Mouse (Mus musculus): ENCODE measurements around the gene Krt80. TPM values are rescaled to one million over a fixed set of nuclear protein-coding genes. Genes with fewer than 3 reads are reported as not detected.

Krt80 gene
- polyA plus RNA-seq, 1 experiment = 0.63 TPM

DNA sequence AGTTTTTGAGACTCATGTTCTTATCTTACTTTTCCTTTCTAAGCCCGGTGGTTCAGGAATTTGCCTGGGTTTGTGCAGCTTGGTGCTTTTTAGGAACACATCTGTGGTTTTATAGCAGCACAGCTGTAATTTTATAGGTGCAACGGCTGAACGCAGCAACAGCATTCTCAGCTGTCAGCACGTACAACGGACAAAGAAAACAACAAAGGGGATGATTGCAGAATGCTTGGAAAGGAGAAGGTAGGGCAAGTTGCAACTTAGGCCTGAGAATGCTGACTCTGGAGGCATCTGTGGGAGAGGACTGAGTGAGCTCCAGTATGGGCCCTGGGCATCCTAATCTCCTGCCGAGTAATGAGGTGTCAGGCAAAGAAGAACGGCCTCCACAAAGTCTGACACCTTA, 26.5 kb upstream of the Krt80 start:
- Histone ChIP-seq H3K9me3 (peaks cover 13% of the 10 kb centered on the region), H3K27me3 (replicated peaks) (peaks cover 64% of the 10 kb centered on the region), H3K4me1 (peaks cover 9% of the 10 kb centered on the region), H3K4me3 (replicated peaks) (no peak overlapping the region), H3K36me3 (replicated peaks; ENCODE audit: low read length) (no peaks in the 10 kb centered on the region)
- TF ChIP-seq GATA1 (IDR thresholded peaks at IDR 0.05; ENCODE audit: borderline replicate concordance, low read length) = no peak
- no peak for TF ChIP-seq FLI1 (IDR thresholded peaks at IDR 0.05; ENCODE audit: low read length)

DNA sequence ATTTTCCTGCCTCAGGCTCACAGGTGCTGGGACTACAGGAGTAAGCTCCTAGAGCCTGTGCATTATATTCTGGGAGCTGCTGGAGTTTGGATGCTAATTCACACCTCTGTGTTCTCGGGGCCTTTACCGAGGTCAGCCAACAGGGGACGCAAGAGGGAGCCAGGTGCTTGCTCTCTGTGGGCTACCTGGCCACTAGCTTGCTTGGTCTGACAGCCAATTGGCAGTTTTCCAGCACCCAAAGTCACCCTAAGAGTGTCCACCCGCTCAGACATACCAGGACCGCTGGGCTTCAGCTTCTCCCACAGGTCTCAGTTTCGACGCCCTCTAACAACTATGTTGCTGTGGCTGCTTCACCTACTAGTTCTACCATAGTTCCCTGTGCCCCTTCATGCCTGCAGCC, 24.9 kb upstream of the Krt80 start:
- TF ChIP-seq FLI1 (IDR thresholded peaks at IDR 0.05; ENCODE audit: low read length) (no peak), GATA1 (IDR thresholded peaks at IDR 0.05; ENCODE audit: borderline replicate concordance, low read length) (no peak)
- peaks cover 65% of the 10 kb centered on the region for H3K27me3 ChIP-seq (replicated peaks)
- H3K36me3 ChIP-seq (replicated peaks; ENCODE audit: low read length) = no peaks in the 10 kb centered on the region

DNA sequence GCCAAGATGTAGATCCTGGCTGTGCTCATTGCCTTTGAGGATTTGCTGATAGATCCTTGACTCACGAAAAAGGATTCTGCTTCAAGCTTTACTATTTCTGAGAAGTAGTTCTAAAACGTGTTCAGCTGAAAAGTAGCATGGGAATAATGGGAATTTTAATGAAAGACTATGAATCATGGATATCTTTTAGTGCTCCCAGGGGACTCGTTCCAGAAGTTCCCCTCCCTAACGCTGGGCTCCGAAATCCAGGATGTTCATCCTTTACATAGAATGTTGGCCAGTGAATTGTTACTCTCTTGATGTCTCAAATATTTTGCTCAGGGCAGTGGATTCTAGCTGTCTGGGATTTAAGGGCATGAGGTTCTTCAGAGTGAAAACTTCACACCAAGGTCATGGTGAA, 22.3 kb upstream of the Krt80 start:
- Histone ChIP-seq H3K4me1 (peaks cover 28% of the 10 kb centered on the region), H3K27me3 (replicated peaks) (peaks cover 79% of the 10 kb centered on the region), H3K4me3 (replicated peaks) (no peak overlapping the region), H3K36me3 (replicated peaks; ENCODE audit: low read length) (no peaks in the 10 kb centered on the region), H3K9me3 (peaks cover 14% of the 10 kb centered on the region)
- TF ChIP-seq FLI1 (IDR thresholded peaks at IDR 0.05; ENCODE audit: low read length) (no peak), GATA1 (IDR thresholded peaks at IDR 0.05; ENCODE audit: borderline replicate concordance, low read length) (no peak)

More for the DNA sequence above, 24.9 kb upstream of the Krt80 start:
- Histone ChIP-seq H3K4me3 (replicated peaks) (no peak overlapping the region), H3K9me3 (peaks cover 14% of the 10 kb centered on the region), H3K4me1 (peaks cover 9% of the 10 kb centered on the region)

DNA sequence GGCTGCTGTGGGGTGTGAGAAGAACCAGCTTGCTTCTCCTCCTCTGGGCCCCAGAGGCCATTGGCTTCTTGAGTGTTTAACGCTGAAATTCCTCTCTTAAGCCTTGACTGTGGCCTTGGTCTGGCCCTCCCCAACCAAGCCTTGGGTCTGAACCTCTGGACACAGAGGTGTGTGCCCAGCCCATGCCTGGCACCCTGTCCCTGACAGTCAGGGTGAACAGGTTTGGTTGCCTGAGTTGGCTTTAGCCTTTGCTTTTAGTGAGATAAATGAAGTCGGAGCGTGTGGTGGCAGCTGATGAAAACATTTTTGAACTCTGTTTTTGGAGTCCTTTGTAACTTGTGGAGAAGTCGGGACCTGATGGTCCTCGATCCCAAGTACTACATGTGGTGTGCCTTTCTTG, 20.2 kb upstream of the Krt80 start:
- TF ChIP-seq FLI1 (IDR thresholded peaks at IDR 0.05; ENCODE audit: low read length) = no peak
- no peak for TF ChIP-seq GATA1 (IDR thresholded peaks at IDR 0.05; ENCODE audit: borderline replicate concordance, low read length)
- Histone ChIP-seq H3K36me3 (replicated peaks; ENCODE audit: low read length) (no peaks in the 10 kb centered on the region), H3K27me3 (replicated peaks) (peaks cover 83% of the 10 kb centered on the region), H3K4me1 (peaks cover 39% of the 10 kb centered on the region), H3K4me3 (replicated peaks) (no peak overlapping the region), H3K9me3 (peaks cover 14% of the 10 kb centered on the region)

DNA sequence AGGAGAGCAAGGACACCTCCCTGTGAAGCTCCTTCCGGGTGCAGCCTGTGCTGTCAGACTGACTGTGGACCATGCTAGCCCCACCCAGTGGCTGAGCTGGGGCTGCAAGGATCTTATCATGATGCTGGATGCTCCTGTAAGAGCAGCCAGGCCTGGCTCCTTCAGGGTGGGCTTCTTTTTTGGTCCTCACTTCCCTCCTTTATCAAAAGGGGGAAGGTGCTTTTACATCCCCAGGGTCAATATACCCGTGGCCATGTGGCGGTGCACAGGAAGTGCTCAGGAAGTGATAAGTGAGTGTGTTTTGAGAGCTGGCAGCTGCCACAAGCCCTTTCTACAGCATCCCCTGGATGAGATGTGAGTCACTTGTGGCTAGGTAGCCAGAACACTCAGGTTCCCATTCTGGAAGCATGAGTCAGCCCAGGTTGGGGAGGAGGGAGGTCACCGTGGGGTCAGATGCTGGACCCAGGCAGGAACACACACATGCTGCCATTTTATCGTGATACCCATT, 18.1 kb upstream of the Krt80 start:
- peaks cover 13% of the 10 kb centered on the region for H3K9me3 ChIP-seq
- TF ChIP-seq GATA1 (IDR thresholded peaks at IDR 0.05; ENCODE audit: borderline replicate concordance, low read length) = no peak
- TF ChIP-seq FLI1 (IDR thresholded peaks at IDR 0.05; ENCODE audit: low read length) = no peak
- H3K36me3 ChIP-seq (replicated peaks; ENCODE audit: low read length) = no peaks in the 10 kb centered on the region
- H3K27me3 ChIP-seq (replicated peaks) = peaks cover 90% of the 10 kb centered on the region
- H3K4me3 ChIP-seq (replicated peaks) = peak overlapping the region; percentile 54
- H3K4me1 ChIP-seq = peaks cover 54% of the 10 kb centered on the region

DNA sequence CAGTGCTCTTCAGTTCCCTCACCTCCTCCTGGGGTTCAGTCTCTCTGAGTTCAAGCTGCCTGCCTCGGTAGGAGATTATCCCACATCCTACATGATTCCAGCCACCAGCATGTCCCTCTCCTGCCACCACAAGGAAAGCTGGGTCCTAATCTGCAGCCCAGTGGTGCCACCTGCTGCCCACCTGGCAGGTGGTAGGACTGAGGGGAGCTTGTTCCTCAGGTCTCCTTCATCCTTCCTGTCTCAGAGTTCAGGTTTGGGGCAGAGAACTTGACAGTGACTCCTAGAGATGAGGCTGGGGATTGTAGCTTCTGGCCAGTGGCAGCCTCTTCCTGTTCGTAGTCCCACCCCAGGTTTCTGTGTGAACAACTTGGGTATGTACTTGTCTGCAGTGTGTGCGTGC, 17.2 kb upstream of the Krt80 start:
- Histone ChIP-seq H3K4me3 (replicated peaks) (no peak overlapping the region), H3K4me1 (peaks cover 54% of the 10 kb centered on the region), H3K9me3 (peaks cover 6% of the 10 kb centered on the region; the same call in 1 of the 2 replicates), H3K36me3 (replicated peaks; ENCODE audit: low read length) (no peaks in the 10 kb centered on the region), H3K27me3 (replicated peaks) (peaks cover 91% of the 10 kb centered on the region)
- no peak for TF ChIP-seq GATA1 (IDR thresholded peaks at IDR 0.05; ENCODE audit: borderline replicate concordance, low read length)
- no peak for TF ChIP-seq FLI1 (IDR thresholded peaks at IDR 0.05; ENCODE audit: low read length)

DNA sequence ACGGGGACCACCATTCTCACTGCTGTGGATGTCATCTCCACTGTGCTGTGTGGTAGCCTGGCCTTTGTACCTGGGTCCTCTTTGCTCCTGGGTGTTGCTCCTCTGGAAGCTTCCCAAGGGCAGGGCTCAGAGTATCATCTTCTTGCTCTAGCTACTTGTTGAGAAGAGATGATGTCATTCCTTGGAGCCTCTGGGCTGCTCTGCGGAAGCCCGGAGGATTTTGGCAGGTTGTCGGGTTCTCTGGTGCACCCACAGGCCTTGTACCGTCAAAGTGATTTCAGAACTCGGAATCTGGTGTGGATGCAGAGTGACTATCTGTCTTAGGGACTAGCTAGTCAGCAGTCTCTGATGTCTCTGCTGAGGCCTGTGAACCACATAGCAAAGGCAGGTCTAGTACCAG, 15.1 kb upstream of the Krt80 start:
- Histone ChIP-seq H3K4me3 (replicated peaks) (no peak overlapping the region), H3K27me3 (replicated peaks) (peaks cover 96% of the 10 kb centered on the region), H3K4me1 (peaks cover 62% of the 10 kb centered on the region), H3K36me3 (replicated peaks; ENCODE audit: low read length) (no peaks in the 10 kb centered on the region), H3K9me3 (no peaks in the 10 kb centered on the region)
- TF ChIP-seq FLI1 (IDR thresholded peaks at IDR 0.05; ENCODE audit: low read length) = no peak
- TF ChIP-seq GATA1 (IDR thresholded peaks at IDR 0.05; ENCODE audit: borderline replicate concordance, low read length) = no peak

DNA sequence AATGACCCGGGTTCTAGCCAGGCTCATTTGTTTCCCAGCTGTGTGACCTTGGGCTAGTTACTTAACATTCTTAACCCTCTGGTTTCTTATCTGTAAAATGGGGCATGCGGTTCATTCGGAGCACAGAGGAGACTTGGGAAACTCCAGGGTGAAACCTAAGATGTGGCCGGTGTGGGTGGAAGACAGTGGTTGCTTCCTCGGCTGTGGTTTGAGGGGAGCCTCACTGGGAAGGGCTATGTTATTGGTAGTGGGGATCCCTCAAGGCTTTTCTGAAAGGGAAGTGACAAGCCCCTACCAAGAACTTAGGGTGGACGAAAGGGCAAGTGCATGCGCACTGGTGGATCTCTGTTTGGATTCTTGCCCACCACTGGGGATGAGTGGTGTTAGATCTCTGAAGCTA, 14.6 kb upstream of the Krt80 start:
- peaks cover 96% of the 10 kb centered on the region for H3K27me3 ChIP-seq (replicated peaks)
- no peak overlapping the region for H3K4me3 ChIP-seq (replicated peaks)
- no peak for TF ChIP-seq FLI1 (IDR thresholded peaks at IDR 0.05; ENCODE audit: low read length)
- TF ChIP-seq GATA1 (IDR thresholded peaks at IDR 0.05; ENCODE audit: borderline replicate concordance, low read length) = no peak
- H3K4me1 ChIP-seq = peaks cover 67% of the 10 kb centered on the region
- H3K36me3 ChIP-seq (replicated peaks; ENCODE audit: low read length) = no peaks in the 10 kb centered on the region
- no peaks in the 10 kb centered on the region for H3K9me3 ChIP-seq

DNA sequence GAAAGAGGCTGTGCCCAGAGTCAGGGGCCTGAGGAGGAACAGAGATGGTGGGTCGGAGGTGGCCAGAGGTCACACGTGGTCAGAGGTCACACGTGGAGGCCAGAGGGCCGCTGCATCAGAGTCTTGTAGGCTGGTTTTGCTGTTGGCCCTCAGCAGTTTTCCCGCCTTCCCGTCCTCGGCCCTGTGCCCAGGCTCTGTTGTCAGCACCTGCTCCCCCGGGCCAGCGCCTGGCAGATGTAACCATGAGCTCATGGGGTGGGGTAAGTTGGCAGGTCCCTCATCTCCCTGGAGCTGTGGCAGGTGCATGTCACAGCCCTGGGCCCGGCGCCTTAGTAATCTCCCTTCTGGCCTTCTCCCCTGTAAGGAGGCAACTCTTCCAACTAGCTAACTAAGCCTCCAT, 12.8 kb upstream of the Krt80 start:
- Histone ChIP-seq H3K4me3 (replicated peaks) (no peak overlapping the region), H3K4me1 (peaks cover 69% of the 10 kb centered on the region), H3K9me3 (no peaks in the 10 kb centered on the region), H3K36me3 (replicated peaks; ENCODE audit: low read length) (no peaks in the 10 kb centered on the region), H3K27me3 (replicated peaks) (peaks cover 95% of the 10 kb centered on the region)
- no peak for TF ChIP-seq FLI1 (IDR thresholded peaks at IDR 0.05; ENCODE audit: low read length)
- TF ChIP-seq GATA1 (IDR thresholded peaks at IDR 0.05; ENCODE audit: borderline replicate concordance, low read length) = no peak

DNA sequence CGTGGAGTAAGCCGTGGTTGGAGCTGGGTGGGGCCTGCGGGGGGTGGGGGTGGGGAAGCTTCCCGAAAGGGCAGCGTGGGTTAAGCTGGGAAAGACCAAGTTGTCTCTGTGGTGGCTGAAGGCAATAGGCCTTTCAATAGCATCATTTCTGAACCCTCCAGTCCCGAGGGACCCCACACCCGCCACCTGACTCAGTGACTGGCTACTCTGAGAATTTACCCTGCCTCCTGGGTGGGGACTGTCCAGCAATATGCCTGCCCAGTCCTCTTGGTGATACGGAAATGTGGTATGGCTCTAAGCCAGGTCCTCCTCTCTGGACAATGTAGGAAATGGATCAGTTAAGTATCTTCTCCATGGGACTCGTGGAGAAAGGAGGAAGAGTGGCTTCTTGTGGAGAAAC, 11.8 kb upstream of the Krt80 start:
- TF ChIP-seq FLI1 (IDR thresholded peaks at IDR 0.05; ENCODE audit: low read length) (no peak), GATA1 (IDR thresholded peaks at IDR 0.05; ENCODE audit: borderline replicate concordance, low read length) (no peak)
- Histone ChIP-seq H3K4me1 (peaks cover 69% of the 10 kb centered on the region), H3K4me3 (replicated peaks) (no peak overlapping the region), H3K9me3 (no peaks in the 10 kb centered on the region), H3K36me3 (replicated peaks; ENCODE audit: low read length) (no peaks in the 10 kb centered on the region), H3K27me3 (replicated peaks) (peaks cover 96% of the 10 kb centered on the region)

DNA sequence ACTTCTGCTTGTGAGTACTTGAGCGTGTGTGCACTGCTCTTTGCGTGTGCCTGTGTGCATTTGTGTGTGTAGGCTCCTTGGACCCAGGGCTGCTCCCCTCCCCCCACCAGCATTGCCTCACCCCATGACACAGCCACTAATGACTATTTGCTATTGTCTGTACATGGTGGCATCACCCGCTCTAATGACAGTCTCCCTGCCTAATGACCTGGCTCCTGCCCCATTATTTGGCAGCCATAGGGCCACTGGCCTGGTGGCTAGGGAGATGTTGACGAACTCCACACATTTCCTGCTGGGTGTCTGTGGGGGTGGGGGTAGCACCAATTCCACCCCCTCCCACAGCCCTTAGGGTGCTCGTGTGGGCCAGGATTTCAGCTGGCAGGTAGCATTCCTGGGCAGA, 8.7 kb upstream of the Krt80 start:
- peaks cover 84% of the 10 kb centered on the region for H3K27me3 ChIP-seq (replicated peaks)
- no peaks in the 10 kb centered on the region for H3K36me3 ChIP-seq (replicated peaks; ENCODE audit: low read length)
- no peak overlapping the region for H3K4me3 ChIP-seq (replicated peaks)
- H3K9me3 ChIP-seq = no peaks in the 10 kb centered on the region
- H3K4me1 ChIP-seq = peaks cover 69% of the 10 kb centered on the region
- TF ChIP-seq GATA1 (IDR thresholded peaks at IDR 0.05; ENCODE audit: borderline replicate concordance, low read length) (no peak), FLI1 (IDR thresholded peaks at IDR 0.05; ENCODE audit: low read length) (no peak)

Data from megakaryocyte, embryonic 14.5 days (primary cell).